Mouse (Mus musculus): ENCODE measurements around the gene Ank3. TPM values are rescaled to one million over a fixed set of nuclear protein-coding genes. Genes with fewer than 3 reads are reported as not detected.

Ank3 gene
- polyA plus RNA-seq, 1 experiment from 2014 or later = 22.5 TPM

GRCm38 (mm10) chr10:69952316-69952715, 553.7 kb downstream of the Ank3 start:
- DNase-seq (ENCODE audit: low spot score) (no peak), ATAC-seq (ENCODE audit: low read depth) (no peak)
- H3K4me2 ChIP-seq (ENCODE audit: low read depth, low read length) = no peak overlapping the region
- H3K27me3 ChIP-seq (replicated peaks; ENCODE audit: control insufficient read depth, insufficient read depth, low read length) = no peaks in the 10 kb centered on the region
- H3K36me3 ChIP-seq (ENCODE audit: control insufficient read depth, insufficient read depth, low read length) = 0 out of 2 replicates have a peak, but pooled peaks cover 4% of the 10 kb centered on the region
- 89% methylated on average over 1 of the region's 1 CpGs for WGBS
- no peak overlapping the region for H3K9ac ChIP-seq (ENCODE audit: low read depth, low read length)
- no peak overlapping the region for H3K27ac ChIP-seq (replicated peaks; ENCODE audit: low read depth, low read length)
- no peak overlapping the region for H3K4me3 ChIP-seq (ENCODE audit: low read depth, low read length)
- no peaks in the 10 kb centered on the region for H3K9me3 ChIP-seq (ENCODE audit: control insufficient read depth, low read length)
- H3K4me1 ChIP-seq (ENCODE audit: control insufficient read depth, insufficient read depth, low read length) = no peaks in the 10 kb centered on the region

DNA sequence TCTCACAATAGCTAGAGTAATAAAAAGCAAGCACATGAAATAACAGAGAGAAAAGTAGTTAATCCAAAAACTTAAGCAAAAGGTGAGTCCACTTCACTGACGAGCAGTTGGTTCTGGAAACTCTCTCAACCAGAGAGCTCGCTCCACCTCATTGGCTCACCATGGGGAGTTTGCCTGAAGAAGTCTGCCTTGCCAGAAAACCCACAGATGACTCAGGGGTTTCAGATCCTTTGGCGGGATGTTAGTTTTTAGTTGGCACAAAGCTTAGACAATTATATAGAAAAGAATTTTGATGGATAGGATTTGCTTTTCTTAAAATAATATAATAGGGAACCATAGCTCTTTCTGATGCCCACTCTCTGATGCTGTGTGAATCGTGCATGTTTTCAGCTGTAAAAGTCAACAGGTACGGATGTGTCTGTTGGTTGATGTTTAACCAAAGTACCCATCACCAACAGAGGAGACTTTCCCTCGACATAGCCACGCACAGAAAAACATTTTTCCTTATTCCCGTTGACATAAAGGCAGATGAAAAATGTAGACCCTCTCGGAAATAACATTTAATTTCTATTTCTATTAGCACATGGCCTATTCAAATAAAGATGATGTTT, 556.2 kb downstream of the Ank3 start:
- Histone ChIP-seq H3K4me1 (ENCODE audit: control insufficient read depth, insufficient read depth, low read length) (no peaks in the 10 kb centered on the region), H3K36me3 (ENCODE audit: control insufficient read depth, insufficient read depth, low read length) (0 out of 2 replicates have a peak, but pooled peaks cover 4% of the 10 kb centered on the region), H3K4me2 (ENCODE audit: low read depth, low read length) (no peak overlapping the region), H3K9ac (ENCODE audit: low read depth, low read length) (no peak overlapping the region), H3K9me3 (ENCODE audit: control insufficient read depth, low read length) (no peaks in the 10 kb centered on the region), H3K27ac (replicated peaks; ENCODE audit: low read depth, low read length) (no peak overlapping the region), H3K4me3 (ENCODE audit: low read depth, low read length) (no peak overlapping the region), H3K27me3 (replicated peaks; ENCODE audit: control insufficient read depth, insufficient read depth, low read length) (no peaks in the 10 kb centered on the region)
- DNase-seq (ENCODE audit: low spot score) (no peak), ATAC-seq (ENCODE audit: low read depth) (no peak)
- 85% methylated on average over 9 of the region's 9 CpGs for WGBS

- Histone ChIP-seq H3K4me2 (ENCODE audit: low read depth, low read length) (no peak overlapping the region), H3K9me3 (ENCODE audit: control insufficient read depth, low read length) (no peaks in the 10 kb centered on the region), H3K4me3 (ENCODE audit: low read depth, low read length) (no peak overlapping the region), H3K9ac (ENCODE audit: low read depth, low read length) (no peak overlapping the region), H3K27me3 (replicated peaks; ENCODE audit: control insufficient read depth, insufficient read depth, low read length) (no peaks in the 10 kb centered on the region), H3K36me3 (ENCODE audit: control insufficient read depth, insufficient read depth, low read length) (0 out of 2 replicates have a peak, but pooled peaks cover 5% of the 10 kb centered on the region), H3K27ac (replicated peaks; ENCODE audit: low read depth, low read length) (no peak overlapping the region), H3K4me1 (ENCODE audit: control insufficient read depth, insufficient read depth, low read length) (no peaks in the 10 kb centered on the region)
- DNase-seq (ENCODE audit: low spot score) (no peak), ATAC-seq (ENCODE audit: low read depth) (no peak)
- 77% methylated on average over 7 of the region's 7 CpGs for WGBS
Measured at GRCm38 (mm10) chr10:69962226-69962625, 563.7 kb downstream of the Ank3 start.

DNA sequence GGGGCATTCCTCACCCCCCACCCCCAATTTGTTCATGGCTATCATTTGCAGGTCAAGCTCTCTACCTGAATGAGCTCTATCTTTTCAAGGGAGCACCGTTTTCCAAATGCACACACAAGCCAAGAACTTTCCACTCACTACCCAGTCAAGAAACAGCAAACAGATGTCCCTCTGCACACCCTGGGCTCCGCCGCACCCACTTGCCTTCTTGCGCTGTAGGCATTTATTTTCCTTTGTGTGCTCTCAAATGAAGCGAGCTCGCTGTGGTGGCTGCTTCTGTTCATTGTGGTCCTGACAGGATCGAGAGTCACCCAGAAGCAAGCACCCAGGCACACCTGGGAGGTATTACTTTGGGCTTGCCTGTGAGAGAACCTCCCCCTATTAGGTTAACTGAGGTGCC, 564.4 kb downstream of the Ank3 start:
- H3K4me3 ChIP-seq (ENCODE audit: low read depth, low read length) = no peak overlapping the region
- ATAC-seq (ENCODE audit: low read depth) (no peak), DNase-seq (ENCODE audit: low spot score) (no peak)
- H3K4me2 ChIP-seq (ENCODE audit: low read depth, low read length) = no peak overlapping the region
- no peaks in the 10 kb centered on the region for H3K4me1 ChIP-seq (ENCODE audit: control insufficient read depth, insufficient read depth, low read length)
- H3K9ac ChIP-seq (ENCODE audit: low read depth, low read length) = no peak overlapping the region
- no peak overlapping the region for H3K27ac ChIP-seq (replicated peaks; ENCODE audit: low read depth, low read length)
- 74% methylated on average over 7 of the region's 7 CpGs for WGBS
- H3K36me3 ChIP-seq (ENCODE audit: control insufficient read depth, insufficient read depth, low read length) = 0 out of 2 replicates have a peak, but pooled peaks cover 5% of the 10 kb centered on the region
- no peaks in the 10 kb centered on the region for H3K9me3 ChIP-seq (ENCODE audit: control insufficient read depth, low read length)
- no peaks in the 10 kb centered on the region for H3K27me3 ChIP-seq (replicated peaks; ENCODE audit: control insufficient read depth, insufficient read depth, low read length)

DNA sequence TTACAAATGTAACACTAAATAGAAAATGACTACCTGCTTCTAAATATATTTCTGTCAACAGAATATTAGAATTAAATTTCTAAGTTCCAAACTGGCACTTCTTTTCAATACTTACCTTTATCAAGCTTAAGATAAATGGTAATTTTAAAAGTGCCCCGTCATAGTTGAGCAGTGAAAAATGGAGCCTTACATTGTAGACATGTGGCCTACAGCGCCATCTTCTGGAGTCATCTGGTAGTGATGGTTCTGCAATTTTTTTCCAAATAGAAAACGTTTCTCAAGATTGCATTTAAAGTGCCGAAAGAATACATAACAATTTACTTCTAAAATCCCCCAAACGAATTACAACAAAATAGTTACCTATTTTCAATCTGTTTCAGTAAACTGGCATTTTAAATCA, 566.0 kb downstream of the Ank3 start:
- Histone ChIP-seq H3K27me3 (replicated peaks; ENCODE audit: control insufficient read depth, insufficient read depth, low read length) (no peaks in the 10 kb centered on the region), H3K36me3 (ENCODE audit: control insufficient read depth, insufficient read depth, low read length) (0 out of 2 replicates have a peak, but pooled peaks cover 5% of the 10 kb centered on the region), H3K4me2 (ENCODE audit: low read depth, low read length) (no peak overlapping the region; the same call in 1 of the 2 replicates), H3K4me3 (ENCODE audit: low read depth, low read length) (no peak overlapping the region), H3K4me1 (ENCODE audit: control insufficient read depth, insufficient read depth, low read length) (no peaks in the 10 kb centered on the region), H3K27ac (replicated peaks; ENCODE audit: low read depth, low read length) (no peak overlapping the region), H3K9me3 (ENCODE audit: control insufficient read depth, low read length) (no peaks in the 10 kb centered on the region), H3K9ac (ENCODE audit: low read depth, low read length) (no peak overlapping the region)
- WGBS = 5% methylated on average over 5 of the region's 5 CpGs
- DNase-seq (ENCODE audit: low spot score) (peak; percentile 65), ATAC-seq (ENCODE audit: low read depth) (no peak)

DNA sequence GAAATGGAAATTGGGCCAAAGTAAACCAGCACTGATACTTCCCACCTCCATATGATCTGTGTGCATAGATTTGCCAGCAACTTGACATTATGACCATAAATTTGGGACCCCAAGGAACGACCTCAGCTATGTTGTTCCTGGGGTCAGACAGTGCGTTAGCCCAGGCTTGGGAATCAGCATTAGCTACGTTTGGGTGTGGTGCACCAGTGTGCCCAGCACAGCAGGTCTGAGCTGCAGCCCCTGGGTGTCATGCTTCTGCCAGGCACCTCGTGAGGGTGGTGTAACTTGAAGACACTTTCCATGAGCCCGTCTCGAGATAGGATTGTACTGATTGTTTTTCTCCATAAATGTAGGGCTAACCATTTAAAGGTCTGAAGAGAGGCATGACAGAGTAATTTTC, 566.5 kb downstream of the Ank3 start:
- DNase-seq (ENCODE audit: low spot score) (no peak), ATAC-seq (ENCODE audit: low read depth) (0 out of 2 replicates have a peak, but pooled peaks have one; percentile 12)
- Histone ChIP-seq H3K4me1 (ENCODE audit: control insufficient read depth, insufficient read depth, low read length) (no peaks in the 10 kb centered on the region), H3K36me3 (ENCODE audit: control insufficient read depth, insufficient read depth, low read length) (0 out of 2 replicates have a peak, but pooled peaks cover 5% of the 10 kb centered on the region), H3K4me3 (ENCODE audit: low read depth, low read length) (no peak overlapping the region), H3K9ac (ENCODE audit: low read depth, low read length) (no peak overlapping the region), H3K27ac (replicated peaks; ENCODE audit: low read depth, low read length) (no peak overlapping the region), H3K27me3 (replicated peaks; ENCODE audit: control insufficient read depth, insufficient read depth, low read length) (no peaks in the 10 kb centered on the region), H3K9me3 (ENCODE audit: control insufficient read depth, low read length) (no peaks in the 10 kb centered on the region), H3K4me2 (ENCODE audit: low read depth, low read length) (no peak overlapping the region; the same call in 1 of the 2 replicates)
- WGBS = 76% methylated on average over 6 of the region's 6 CpGs

GRCm38 (mm10) chr10:69967994-69968393, 569.4 kb downstream of the Ank3 start:
- H3K36me3 ChIP-seq (ENCODE audit: control insufficient read depth, insufficient read depth, low read length) = no peaks in the 10 kb centered on the region; the same call in 1 of the 2 replicates
- DNase-seq (ENCODE audit: low spot score) (no peak), ATAC-seq (ENCODE audit: low read depth) (no peak)
- H3K9me3 ChIP-seq (ENCODE audit: control insufficient read depth, low read length) = no peaks in the 10 kb centered on the region
- H3K4me1 ChIP-seq (ENCODE audit: control insufficient read depth, insufficient read depth, low read length) = no peaks in the 10 kb centered on the region
- no peak overlapping the region for H3K9ac ChIP-seq (ENCODE audit: low read depth, low read length)
- 80% methylated on average over 4 of the region's 4 CpGs for WGBS
- no peaks in the 10 kb centered on the region for H3K27me3 ChIP-seq (replicated peaks; ENCODE audit: control insufficient read depth, insufficient read depth, low read length)
- H3K4me3 ChIP-seq (ENCODE audit: low read depth, low read length) = no peak overlapping the region
- H3K27ac ChIP-seq (replicated peaks; ENCODE audit: low read depth, low read length) = no peak overlapping the region
- H3K4me2 ChIP-seq (ENCODE audit: low read depth, low read length) = no peak overlapping the region

DNA sequence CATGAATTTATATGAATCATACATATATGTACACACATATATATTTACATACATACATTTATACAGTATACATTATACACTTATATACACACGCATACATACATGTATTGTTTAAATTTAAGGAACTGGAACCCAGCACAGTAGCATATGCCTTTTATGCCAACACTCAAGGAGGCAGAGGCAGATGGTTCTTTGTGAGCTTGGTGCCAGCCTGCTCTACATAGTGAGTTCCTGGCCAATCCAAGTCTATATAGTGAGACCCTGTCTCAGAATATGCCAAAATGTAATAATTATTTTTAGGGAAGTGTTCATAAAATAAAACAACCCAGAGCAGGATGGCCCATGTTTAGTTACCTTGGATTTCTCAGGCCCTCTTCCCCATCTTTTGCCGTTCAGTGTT, 581.1 kb downstream of the Ank3 start:
- no peak overlapping the region for H3K4me3 ChIP-seq (ENCODE audit: low read depth, low read length)
- WGBS = 92% methylated on average over 2 of the region's 2 CpGs
- H3K36me3 ChIP-seq (ENCODE audit: control insufficient read depth, insufficient read depth, low read length) = peaks cover 39% of the 10 kb centered on the region
- no peaks in the 10 kb centered on the region for H3K9me3 ChIP-seq (ENCODE audit: control insufficient read depth, low read length)
- H3K27me3 ChIP-seq (replicated peaks; ENCODE audit: control insufficient read depth, insufficient read depth, low read length) = no peaks in the 10 kb centered on the region
- DNase-seq (ENCODE audit: low spot score) = no peak
- H3K4me2 ChIP-seq (ENCODE audit: low read depth, low read length) = no peak overlapping the region
- no peak overlapping the region for H3K27ac ChIP-seq (replicated peaks; ENCODE audit: low read depth, low read length)
- H3K4me1 ChIP-seq (ENCODE audit: control insufficient read depth, insufficient read depth, low read length) = no peaks in the 10 kb centered on the region
- ATAC-seq (ENCODE audit: low read depth) = no peak
- H3K9ac ChIP-seq (ENCODE audit: low read depth, low read length) = no peak overlapping the region

Measured in embryonic facial prominence, embryonic 14.5 days (tissue).